Mouse (Mus musculus) subcutaneous adipose tissue, adult 2 months (tissue): ENCODE measurements around the gene Gm20449. TPM values are rescaled to one million over a fixed set of nuclear protein-coding genes. Genes with fewer than 3 reads are reported as not detected.

Source experiments
- polyA plus RNA-seq: library from polyadenylated mRNA; depleted of rRNA; stranded (reverse); fragments of >200 nt; gene quantifications from 2 replicates; pipeline ENCODE4 v1.2.3, GENCODE M21; 2012; ENCODE audit warnings: low replicate concordance; rRNA removed

Gm20449 gene
- polyA plus RNA-seq: 0.17 and 0.18 TPM in 2 replicates

DNA sequence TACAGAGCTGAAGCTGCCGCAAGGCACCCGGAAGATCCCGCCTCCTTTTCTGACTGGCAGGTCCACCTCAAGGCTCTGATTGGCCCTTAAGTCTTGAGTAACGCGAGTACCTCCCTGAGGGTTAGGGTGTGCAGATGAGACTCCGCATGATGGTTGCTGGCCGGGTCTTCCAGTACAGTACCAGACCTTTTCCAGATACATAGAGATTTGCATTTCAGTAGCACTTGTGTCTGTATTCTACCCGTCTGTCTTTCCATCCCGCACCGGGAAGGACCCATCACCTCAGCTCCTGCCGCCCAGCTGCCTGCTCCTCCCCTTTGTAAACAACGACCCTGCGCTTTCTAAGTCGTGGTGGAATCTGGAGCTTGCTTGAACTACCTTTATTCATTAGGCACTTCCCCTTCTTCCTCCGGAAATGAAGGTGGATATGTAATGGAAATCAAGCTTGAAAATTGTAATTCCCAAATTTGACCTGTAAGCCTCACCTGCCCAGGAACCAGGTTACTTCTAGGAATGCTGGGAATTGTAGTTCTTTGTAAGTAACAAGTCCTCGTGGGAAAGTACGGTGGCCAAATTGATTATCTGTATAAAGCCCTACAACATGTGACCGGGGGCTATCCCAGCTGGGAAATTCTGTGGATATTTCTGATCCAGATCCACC lies at the start of gene Gm20449, which contains the start of gene AW146154:
TSS of gene Gm20449 (minus strand) at position 29 of the 661 bp plus-strand sequence.
TSS of gene AW146154 (minus strand) at position 502 of the 661 bp plus-strand sequence.

GRCm38 (mm10) chr7:41448596-41448995 lies 50.6 kb downstream of the Gm20449 start, which contains the start of gene Vmn2r57:
Vmn2r57 (minus strand) TSS chr7:41448696.

DNA sequence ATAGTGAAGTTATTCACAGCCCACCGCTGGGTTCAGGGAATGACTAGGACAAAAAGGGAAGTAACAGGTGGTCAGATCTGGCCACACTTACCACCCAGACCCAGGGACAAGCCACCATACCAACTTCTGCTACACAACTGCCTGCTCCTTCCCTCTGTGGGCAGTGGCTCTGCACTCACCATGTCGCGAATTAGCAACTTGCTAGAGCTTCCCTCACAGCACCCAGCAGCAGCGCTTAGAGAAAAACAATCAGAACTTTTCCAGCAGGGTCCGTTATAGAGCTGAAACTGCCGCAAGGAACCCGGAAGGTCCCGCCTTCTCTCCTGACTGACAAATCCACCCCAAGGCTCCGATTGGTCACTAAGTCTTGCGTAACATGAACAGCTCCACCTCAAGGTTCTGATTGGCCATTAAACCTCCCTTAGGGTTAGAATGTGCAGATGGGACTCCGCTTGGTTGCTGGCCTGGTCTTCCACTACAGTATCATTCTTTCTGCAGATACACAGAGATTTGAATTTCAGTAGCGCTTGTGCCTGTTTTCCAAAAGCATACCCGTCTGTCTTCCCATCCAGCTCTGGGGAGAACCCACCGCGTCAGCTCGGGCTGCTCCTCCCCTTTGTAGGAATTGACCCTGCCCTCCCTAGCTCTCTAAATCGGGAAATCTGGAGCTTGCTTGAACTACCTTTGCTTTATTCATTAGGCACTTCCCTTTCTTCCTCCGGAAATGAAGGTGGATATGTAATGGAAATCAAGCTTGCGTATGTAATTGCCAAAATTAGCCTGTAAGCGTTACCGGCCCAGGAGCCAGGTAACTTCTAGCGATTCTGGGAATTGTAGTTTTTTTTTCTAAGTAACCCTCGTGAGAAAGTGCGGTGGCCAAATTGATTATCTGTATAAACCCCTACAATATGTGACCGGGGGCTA lies 105.9 kb downstream of the Gm20449 start, which contains the start of gene AI987944:
TSS of gene AI987944 (minus strand) at position 332 of the 924 bp plus-strand sequence.

Other genes starting within 250 kb of the Gm20449 start
- gene AI987944, start 106.0 kb downstream of the Gm20449 start, polyA plus RNA-seq: 3.4 and 4.8 TPM in 2 replicates
- 0.22 and 0.29 TPM in 2 replicates for gene Vmn2r57, start 50.7 kb downstream of the Gm20449 start, polyA plus RNA-seq
- gene AW146154, start 473 bp upstream of the Gm20449 start, polyA plus RNA-seq: 4.9 and 7.7 TPM in 2 replicates
- not detected in 2 replicates for gene Gm6871, start 74.2 kb upstream of the Gm20449 start, polyA plus RNA-seq
- 2.9 and 5.3 TPM in 2 replicates for gene 2610021A01Rik, start 99.8 kb upstream of the Gm20449 start, polyA plus RNA-seq
- gene Zfp788, start 133.8 kb upstream of the Gm20449 start, polyA plus RNA-seq: 1.7 and 2.0 TPM in 2 replicates